Mouse (Mus musculus) neutrophil, adult 83 days (primary cell): Measurements from ENCODE around the gene Hbb-y. TPM values are rescaled to one million over a fixed set of nuclear protein-coding genes. Genes with fewer than 3 reads are reported as not detected.

Experiments used
- total RNA-seq, 2 experiments: library from RNA; stranded (reverse); gene quantifications; one replicate each; pipeline ENCODE4 v1.2.4; 2023

Hbb-y gene
- not detected for total RNA-seq

DNA sequence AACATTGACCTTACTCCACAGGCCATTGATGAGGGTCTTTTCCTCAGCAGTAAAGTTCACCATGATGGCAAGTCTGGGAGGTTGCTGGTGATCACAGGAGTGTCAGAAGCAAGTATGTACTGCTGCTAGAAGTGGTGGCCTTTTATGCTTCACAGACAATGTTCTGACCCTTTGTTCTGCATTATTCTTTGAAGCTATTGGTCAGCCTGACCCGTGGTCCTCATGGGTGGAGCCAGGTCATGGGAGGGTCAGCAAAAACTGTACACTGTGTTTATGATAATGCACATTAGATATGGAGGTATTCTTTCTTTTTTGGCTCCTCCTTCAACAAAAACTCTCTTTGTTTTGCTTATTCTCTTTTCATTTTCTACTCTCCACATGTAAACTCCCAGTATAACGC is at the start of gene Hbb-y:
Hbb-y (minus strand) TSS at position 127 of the 400 bp plus-strand sequence.

DNA sequence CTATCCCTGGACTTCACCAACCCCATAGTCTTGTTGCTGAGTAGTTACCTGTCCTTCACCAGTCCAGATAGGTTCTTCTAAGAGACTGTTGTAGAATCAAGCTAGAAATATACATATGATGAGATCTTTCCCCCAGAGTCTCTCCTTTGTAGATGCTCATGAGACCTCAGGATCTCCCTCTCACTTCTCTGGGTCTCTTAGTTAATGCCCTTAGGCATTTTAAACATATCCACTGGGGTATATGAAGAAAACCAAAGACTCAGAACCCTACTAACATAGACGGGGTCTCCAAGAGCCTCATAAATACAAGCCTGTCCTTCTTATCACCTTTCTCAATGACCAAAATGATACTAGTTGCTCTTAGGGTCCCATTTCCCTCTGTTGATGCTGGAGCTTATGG is 41.4 kb upstream of the Hbb-y start, which contains the start of gene Olfr64:
Olfr64 (minus strand) TSS at position 101 of the 400 bp plus-strand sequence.

DNA sequence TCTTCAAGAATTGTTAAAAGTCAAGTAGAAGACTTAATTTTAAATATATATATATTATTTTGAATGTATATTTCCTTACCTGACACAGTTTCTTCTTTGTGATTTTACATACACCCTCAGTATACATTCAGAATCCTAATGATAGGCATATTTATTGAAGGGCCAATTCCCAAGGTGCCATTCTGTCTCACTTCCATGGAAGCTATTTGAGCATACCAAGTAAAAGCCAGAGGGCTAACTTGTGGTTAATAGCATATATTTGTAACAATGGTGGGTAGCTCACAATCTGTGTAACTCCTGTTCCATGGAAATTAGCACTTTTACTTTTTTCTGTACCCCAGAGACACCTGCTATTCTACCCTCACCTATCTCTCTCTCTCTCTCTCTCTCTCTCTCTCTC is 33.1 kb upstream of the Hbb-y start, which contains the start of gene Olfr66:
Olfr66 (minus strand) TSS at position 101 of the 400 bp plus-strand sequence.

DNA sequence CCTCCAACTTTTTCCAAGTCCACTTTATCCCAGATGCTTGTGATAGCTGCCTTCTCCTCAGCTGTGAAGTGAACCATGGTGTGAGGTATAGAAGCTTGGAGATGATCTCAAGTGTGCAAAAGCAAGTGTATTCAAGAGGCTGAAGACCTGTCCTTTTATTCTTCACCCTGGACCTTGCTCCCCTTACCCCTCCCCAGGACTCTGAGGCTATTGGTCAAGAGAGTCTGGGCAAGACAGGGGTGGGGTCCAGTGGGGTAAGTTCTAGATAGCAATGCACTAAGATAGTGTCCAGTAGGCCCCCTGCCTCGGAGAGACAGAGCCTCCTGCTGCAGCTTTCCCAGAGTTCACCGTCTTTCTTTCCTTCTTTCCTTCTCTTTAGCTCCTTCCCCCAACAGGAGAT is 10.0 kb downstream of the Hbb-y start, which contains the start of gene Hbb-bh1:
Hbb-bh1 (minus strand) TSS at position 131 of the 400 bp plus-strand sequence.

DNA sequence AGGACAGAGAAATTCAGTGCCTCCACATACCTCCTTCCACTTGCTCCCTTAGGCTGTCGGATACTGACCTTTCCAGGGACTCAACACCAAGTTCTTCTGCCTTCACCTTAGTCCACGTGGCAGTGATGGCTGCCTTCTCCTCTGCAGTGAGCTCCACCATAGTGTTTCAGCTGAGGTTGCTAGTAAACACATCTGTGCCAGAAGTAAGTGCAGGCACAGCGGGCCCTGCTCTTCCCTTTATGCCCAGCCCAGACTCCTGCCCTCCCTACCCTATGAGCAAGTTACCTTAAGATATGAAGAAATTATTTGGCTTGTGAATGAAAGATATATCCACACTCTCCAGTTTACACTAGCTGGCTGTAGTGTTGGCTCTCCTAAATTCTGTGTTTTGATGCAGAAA is 12.7 kb downstream of the Hbb-y start, which contains the start of gene Hbb-bh2:
Hbb-bh2 (minus strand) TSS at position 253 of the 400 bp plus-strand sequence.

DNA sequence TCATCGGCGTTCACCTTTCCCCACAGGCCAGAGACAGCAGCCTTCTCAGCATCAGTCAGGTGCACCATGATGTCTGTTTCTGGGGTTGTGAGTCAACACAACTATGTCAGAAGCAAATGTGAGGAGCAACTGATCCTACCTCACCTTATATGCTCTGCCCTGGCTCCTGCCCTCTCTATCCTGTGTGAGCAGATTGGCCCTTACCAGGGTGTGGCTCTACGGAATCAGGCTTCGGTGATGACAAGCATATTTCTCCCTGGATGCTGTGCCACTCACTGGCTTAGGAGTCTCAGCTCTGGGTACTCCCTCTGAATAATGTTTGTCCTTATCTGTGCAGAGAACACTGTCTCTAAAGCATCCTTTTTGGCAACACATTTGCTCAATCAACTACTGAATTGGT is 25.2 kb downstream of the Hbb-y start, which contains the start of gene Hbb-bs:
Hbb-bs (minus strand) TSS at position 289 of the 400 bp plus-strand sequence.

DNA sequence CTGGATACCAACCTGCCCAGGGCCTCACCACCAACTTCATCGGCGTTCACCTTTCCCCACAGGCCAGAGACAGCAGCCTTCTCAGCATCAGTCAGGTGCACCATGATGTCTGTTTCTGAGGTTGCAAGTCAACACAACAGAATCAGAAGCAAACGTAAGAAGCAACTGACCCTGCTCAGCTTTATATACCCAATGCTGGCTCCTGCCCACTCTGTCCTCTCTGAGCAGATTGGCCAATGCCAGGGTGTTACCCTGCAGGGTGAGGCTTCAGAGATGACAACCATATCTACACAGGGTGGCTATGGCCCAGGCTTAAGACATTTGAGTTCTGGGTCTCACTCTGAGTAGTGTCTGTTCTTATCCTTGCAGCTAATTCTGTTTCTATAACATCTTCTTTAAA is 39.2 kb downstream of the Hbb-y start, which contains the start of gene Hbb-bt:
Hbb-bt (minus strand) TSS at position 231 of the 400 bp plus-strand sequence.

Other genes with a start within 250 kb of the Hbb-y start
- gene Olfr620, start 240.7 kb downstream of the Hbb-y start, total RNA-seq, result not detected
- gene Olfr622, start 210.5 kb downstream of the Hbb-y start, total RNA-seq, result not detected
- not detected for gene Olfr623, start 189.5 kb downstream of the Hbb-y start, total RNA-seq
- gene Olfr624, start 182.0 kb downstream of the Hbb-y start, total RNA-seq, result not detected
- not detected for gene Olfr625-ps1, start 170.5 kb downstream of the Hbb-y start, total RNA-seq
- gene Olfr243, start 138.5 kb downstream of the Hbb-y start, total RNA-seq, result not detected
- gene Olfr628, start 122.8 kb downstream of the Hbb-y start, total RNA-seq, result not detected
- not detected for gene Olfr629, start 108.3 kb downstream of the Hbb-y start, total RNA-seq
- gene Olfr630, start 95.9 kb downstream of the Hbb-y start, total RNA-seq, result not detected
- not detected for gene Olfr69, start 81.6 kb downstream of the Hbb-y start, total RNA-seq
- not detected for gene Olfr68, start 73.5 kb downstream of the Hbb-y start, total RNA-seq
- not detected for gene Olfr67, start 61.4 kb downstream of the Hbb-y start, total RNA-seq
- gene Hbb-bt, start 39.2 kb downstream of the Hbb-y start, total RNA-seq, result 100 to 1,000 TPM in 1 of 2 experiments, 10 to 100 TPM in 1; 81.2 to 165 TPM
- gene Hbb-bs, start 25.1 kb downstream of the Hbb-y start, total RNA-seq, result 100 to 1,000 TPM; 331 to 680 TPM
- gene Hbb-bh2, start 12.7 kb downstream of the Hbb-y start, total RNA-seq, result not detected
- gene Hbb-bh1, start 10.1 kb downstream of the Hbb-y start, total RNA-seq, result not detected
- gene Olfr66, start 33.0 kb upstream of the Hbb-y start, total RNA-seq, result not detected
- gene Olfr64, start 41.3 kb upstream of the Hbb-y start, total RNA-seq, result not detected
- not detected for gene Olfr65, start 50.3 kb upstream of the Hbb-y start, total RNA-seq
- not detected for gene Olfr631, start 75.6 kb upstream of the Hbb-y start, total RNA-seq
- gene Olfr632, start 81.1 kb upstream of the Hbb-y start, total RNA-seq, result not detected
- not detected for gene Olfr633, start 91.2 kb upstream of the Hbb-y start, total RNA-seq
- not detected for gene Olfr635, start 117.9 kb upstream of the Hbb-y start, total RNA-seq
- gene Olfr638, start 145.5 kb upstream of the Hbb-y start, total RNA-seq, result not detected
- gene Olfr639, start 164.1 kb upstream of the Hbb-y start, total RNA-seq, result under 1 TPM; 0.07 to 0.09 TPM
- gene Olfr640, start 172.4 kb upstream of the Hbb-y start, total RNA-seq, result not detected
- gene Olfr641, start 182.2 kb upstream of the Hbb-y start, total RNA-seq, result not detected
- not detected for gene Olfr642, start 199.4 kb upstream of the Hbb-y start, total RNA-seq
- not detected for gene 4930516K23Rik, start 208.2 kb upstream of the Hbb-y start, total RNA-seq
- gene Olfr644, start 218.7 kb upstream of the Hbb-y start, total RNA-seq, result not detected
- gene Olfr645, start 232.2 kb upstream of the Hbb-y start, total RNA-seq, result not detected